Mouse (Mus musculus) midbrain, embryonic 14.5 days (tissue): ENCODE results near the gene Baiap2l1. TPM values are rescaled to one million over a fixed set of nuclear protein-coding genes. Genes with fewer than 3 reads are reported as not detected.
"Not testable (repeated sequence)": the region's sequence is repeated elsewhere in the genome, so short reads cannot be mapped to it uniquely, and the experiment has no call there.

Source experiments
- ATAC-seq: fragments of 200-750 bp; cut with Nextera tagmentation; 2 replicates; pipeline ENCODE4 v1.8.0; 2017; ENCODE audit warnings: moderate number of reproducible peaks, moderate library complexity; ENCODE audit not compliant: low FRiP score, low TSS enrichment
- DNase-seq: peaks from one replicate; pipeline ENCODE4 v3.0.0-alpha.2; 2015
- H3K27ac ChIP-seq: fragments of 300-500 bp; sonication (generic); replicated peaks from 2 replicates; pipeline ENCODE4 v1.5.1; 2014; ENCODE audit warnings: mild to moderate bottlenecking, low read depth, low read length, moderate library complexity
- H3K27me3 ChIP-seq: fragments of 300-500 bp; sonication (generic); 2 replicates; pipeline ENCODE4 v1.6.1; 2014; ENCODE audit warnings: low read length, control low read depth, mixed read lengths; ENCODE audit not compliant: control insufficient read depth, insufficient read depth
- H3K36me3 ChIP-seq: fragments of 300-500 bp; sonication (generic); 2 replicates; pipeline ENCODE4 v1.6.1; 2014; ENCODE audit warnings: low read length, control low read depth; ENCODE audit not compliant: control insufficient read depth, insufficient read depth
- H3K4me1 ChIP-seq: fragments of 300-500 bp; sonication (generic); 2 replicates; pipeline ENCODE4 v1.6.1; 2014; ENCODE audit warnings: mild to moderate bottlenecking, antibody characterized with exemption, low read length, control low read depth; ENCODE audit not compliant: control insufficient read depth, insufficient read depth
- H3K4me2 ChIP-seq: fragments of 300-500 bp; sonication (generic); 2 replicates; pipeline ENCODE4 v1.6.1; 2014; ENCODE audit warnings: mild to moderate bottlenecking, low read length, moderate library complexity
- H3K4me3 ChIP-seq: fragments of 300-500 bp; sonication (generic); replicated peaks from 2 replicates; pipeline ENCODE4 v1.5.1; 2014; ENCODE audit warnings: low read depth, low read length
- H3K9ac ChIP-seq: fragments of 300-500 bp; sonication (generic); replicated peaks from 2 replicates; pipeline ENCODE4 v1.6.1; 2014; ENCODE audit warnings: mild to moderate bottlenecking, low read length, moderate library complexity
- H3K9me3 ChIP-seq: fragments of 300-500 bp; sonication (generic); 2 replicates; pipeline ENCODE4 v1.6.1; 2016; ENCODE audit warnings: low read length, control low read depth, mixed read lengths; ENCODE audit not compliant: control insufficient read depth
- WGBS: fragments of 180-500 bp; shearing (Covaris S2); extraction: QIAGEN DNeasy Blood & Tissue Kit; methylation state at CpG from one replicate; pipeline ENCODE4 v1.1.7; 2014; 5-methylcytosine and 5-hydroxymethylcytosine counted together
- polyA plus RNA-seq: library from polyadenylated mRNA; unstranded; fragments of >200 nt; fragmentation: Nextera tagmentation; extraction: Ambion mirVana; gene quantifications from 2 replicates; pipeline ENCODE4 v1.2.1, GENCODE M21; 2014

Baiap2l1 gene
- polyA plus RNA-seq, 1 experiment from 2014 or later = 1.1 TPM

GRCm38 (mm10) chr5:144379431-144379830 lies 21.5 kb upstream of the Baiap2l1 start:
- DNase-seq (no peak), ATAC-seq (no peak)
- Histone ChIP-seq H3K27me3 (no peaks in the 10 kb centered on the region), H3K27ac (no peak overlapping the region), H3K36me3 (no peaks in the 10 kb centered on the region), H3K4me1 (no peaks in the 10 kb centered on the region), H3K9me3 (no peaks in the 10 kb centered on the region), H3K4me3 (no peak overlapping the region), H3K9ac (no peak overlapping the region), H3K4me2 (no peak overlapping the region)
- 89% methylated on average over 4 of the region's 4 CpGs for WGBS

GRCm38 (mm10) chr5:144372885-144373284 lies 15.0 kb upstream of the Baiap2l1 start:
- Histone ChIP-seq H3K9ac (no peak overlapping the region), H3K4me1 (no peaks in the 10 kb centered on the region), H3K9me3 (no peaks in the 10 kb centered on the region), H3K4me2 (no peak overlapping the region), H3K4me3 (no peak overlapping the region), H3K27me3 (no peaks in the 10 kb centered on the region), H3K27ac (no peak overlapping the region), H3K36me3 (no peaks in the 10 kb centered on the region)
- ATAC-seq = no peak
- WGBS = 89% methylated on average over 2 of the region's 2 CpGs
- no peak for DNase-seq

DNA sequence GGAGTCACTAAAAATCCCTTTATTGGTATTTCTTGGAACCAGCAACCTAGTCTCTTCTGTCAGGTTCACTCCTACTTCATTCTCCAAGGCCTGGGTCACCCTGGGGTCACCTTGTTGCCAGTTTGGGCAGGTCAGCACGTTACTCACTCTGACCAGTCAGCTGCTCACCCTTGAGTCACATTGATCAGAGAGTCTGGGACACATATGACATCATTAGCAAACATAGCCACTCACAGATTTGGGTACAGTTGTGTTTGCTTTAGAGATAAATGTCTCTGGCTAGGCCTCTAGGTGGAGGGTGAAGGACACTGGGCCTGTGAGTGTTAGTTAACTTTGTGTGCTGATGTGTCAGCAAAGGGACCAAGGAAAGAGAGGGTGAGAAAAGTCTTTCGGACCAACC lies 14.3 kb upstream of the Baiap2l1 start:
- Histone ChIP-seq H3K4me3 (no peak overlapping the region), H3K4me1 (no peaks in the 10 kb centered on the region), H3K36me3 (no peaks in the 10 kb centered on the region), H3K4me2 (no peak overlapping the region), H3K9me3 (no peaks in the 10 kb centered on the region), H3K27me3 (no peaks in the 10 kb centered on the region), H3K9ac (no peak overlapping the region), H3K27ac (no peak overlapping the region)
- WGBS = 81% methylated on average over 2 of the region's 2 CpGs
- DNase-seq (no peak), ATAC-seq (no peak)

- 5% methylated on average over 6 of the region's 6 CpGs for WGBS
Measured at GRCm38 (mm10) chr5:144370986-144371385, 13.1 kb upstream of the Baiap2l1 start.

DNA sequence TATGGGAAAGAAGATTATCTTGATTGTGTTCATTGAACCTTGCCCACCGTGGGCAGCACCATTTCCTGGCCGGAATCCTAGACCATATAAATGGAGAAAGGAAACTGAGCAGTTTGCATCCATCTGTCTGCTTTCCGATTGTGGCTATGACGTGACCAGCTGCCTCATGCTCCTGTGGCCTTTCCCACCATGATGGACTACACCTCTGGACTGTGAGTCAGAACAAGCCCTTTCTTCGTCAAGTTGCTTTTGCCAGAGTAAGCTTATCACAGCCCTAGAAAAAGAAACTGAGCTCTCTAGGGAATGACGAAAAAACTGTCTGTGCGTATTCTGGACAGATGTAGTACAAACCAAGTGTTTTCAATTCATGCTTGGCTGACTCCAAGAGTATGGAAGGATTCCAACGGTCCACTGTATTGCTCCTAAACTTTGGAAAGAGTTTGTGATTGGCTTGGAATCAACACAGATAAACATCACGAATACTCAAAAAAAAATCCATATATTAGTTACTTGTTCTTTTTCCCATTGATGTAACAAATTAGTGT lies 10.8 kb upstream of the Baiap2l1 start:
- Histone ChIP-seq H3K36me3 (no peaks in the 10 kb centered on the region), H3K27me3 (no peaks in the 10 kb centered on the region), H3K9me3 (no peaks in the 10 kb centered on the region), H3K4me1 (no peaks in the 10 kb centered on the region), H3K4me2 (no peak overlapping the region), H3K27ac (no peak overlapping the region), H3K4me3 (no peak overlapping the region), H3K9ac (no peak overlapping the region)
- WGBS = 90% methylated on average over 9 of the region's 9 CpGs
- DNase-seq = no peak
- ATAC-seq = no peak

More at GRCm38 (mm10) chr5:144370986-144371385, 13.1 kb upstream of the Baiap2l1 start:
- no peak overlapping the region for H3K4me2 ChIP-seq
- H3K27ac ChIP-seq = no peak overlapping the region
- H3K9me3 ChIP-seq = no peaks in the 10 kb centered on the region
- H3K36me3 ChIP-seq = no peaks in the 10 kb centered on the region
- DNase-seq (no peak), ATAC-seq (no peak)
- H3K27me3 ChIP-seq = no peaks in the 10 kb centered on the region
- no peak overlapping the region for H3K9ac ChIP-seq
- H3K4me1 ChIP-seq = no peaks in the 10 kb centered on the region
- no peak overlapping the region for H3K4me3 ChIP-seq

GRCm38 (mm10) chr5:144366551-144366950 lies 8.6 kb upstream of the Baiap2l1 start:
- H3K4me1 ChIP-seq, H3K36me3 ChIP-seq, H3K4me2 ChIP-seq, H3K9ac ChIP-seq, H3K27ac ChIP-seq, ATAC-seq, DNase-seq, H3K9me3 ChIP-seq, H3K27me3 ChIP-seq, H3K4me3 ChIP-seq: not testable (repeated sequence)
- WGBS = 79% methylated on average over 6 of the region's 6 CpGs

DNA sequence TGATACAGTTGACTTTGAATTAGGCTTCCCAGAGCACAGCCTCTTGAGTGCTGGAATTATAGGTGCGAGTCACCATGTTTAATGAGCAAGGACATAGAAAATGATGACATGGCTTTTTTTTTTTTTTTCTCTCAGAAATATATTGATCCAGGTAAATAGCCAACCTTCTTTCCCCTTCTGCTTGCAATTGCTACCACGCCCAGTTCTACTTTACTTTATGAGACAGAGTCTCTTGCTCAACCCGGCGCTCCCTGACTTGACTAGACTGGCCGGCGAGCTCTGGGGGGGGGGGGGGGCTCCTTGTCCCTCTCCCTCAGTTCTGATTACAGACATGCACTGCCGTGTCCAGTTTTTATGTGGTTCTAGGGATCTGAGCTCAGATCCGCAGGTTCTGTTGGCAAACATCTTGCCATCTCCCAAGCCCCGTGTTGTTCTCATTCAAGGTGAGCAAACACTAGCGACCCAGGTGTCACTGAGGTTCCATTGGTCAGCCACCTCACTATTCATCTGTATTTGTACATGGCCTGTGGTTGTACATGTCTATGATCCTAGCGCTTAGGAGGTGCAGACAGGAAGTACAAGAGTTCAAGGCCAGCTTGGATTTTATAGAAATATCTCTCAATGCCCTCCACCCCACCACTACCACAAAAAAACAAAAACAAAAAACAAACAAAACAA lies 6.9 kb upstream of the Baiap2l1 start:
- Histone ChIP-seq H3K27me3 (peaks cover under 1% of the 10 kb centered on the region; the same call in 1 of the 2 replicates), H3K36me3 (no peaks in the 10 kb centered on the region), H3K27ac (no peak overlapping the region), H3K9me3 (no peaks in the 10 kb centered on the region), H3K9ac (no peak overlapping the region), H3K4me2 (no peak overlapping the region), H3K4me3 (no peak overlapping the region), H3K4me1 (no peaks in the 10 kb centered on the region)
- ATAC-seq (no peak), DNase-seq (no peak)
- WGBS = 94% methylated on average over 11 of the region's 11 CpGs

- H3K9me3 ChIP-seq = no peaks in the 10 kb centered on the region
- H3K4me3 ChIP-seq = no peak overlapping the region
- H3K9ac ChIP-seq = no peak overlapping the region
- no peak overlapping the region for H3K27ac ChIP-seq
- ATAC-seq = no peak
- 29% methylated on average over 6 of the region's 6 CpGs for WGBS
- no peaks in the 10 kb centered on the region for H3K36me3 ChIP-seq
- no peak overlapping the region for H3K4me2 ChIP-seq
- peaks cover 16% of the 10 kb centered on the region for H3K4me1 ChIP-seq
- no peak for DNase-seq
- peaks cover 35% of the 10 kb centered on the region for H3K27me3 ChIP-seq
Measured at GRCm38 (mm10) chr5:144360346-144360745, 2.4 kb upstream of the Baiap2l1 start.

GRCm38 (mm10) chr5:144359886-144360285 lies 2.0 kb upstream of the Baiap2l1 start:
- H3K4me1 ChIP-seq = peaks cover 16% of the 10 kb centered on the region
- H3K4me3 ChIP-seq = no peak overlapping the region
- H3K4me2 ChIP-seq = no peak overlapping the region
- WGBS = 83% methylated on average over 6 of the region's 6 CpGs
- no peak for DNase-seq
- no peak for ATAC-seq
- H3K27me3 ChIP-seq = peaks cover 35% of the 10 kb centered on the region
- no peak overlapping the region for H3K27ac ChIP-seq
- H3K9me3 ChIP-seq = no peaks in the 10 kb centered on the region
- H3K36me3 ChIP-seq = no peaks in the 10 kb centered on the region
- no peak overlapping the region for H3K9ac ChIP-seq
